Mouse (Mus musculus): ENCODE measurements around the gene Acvr1.

Acvr1 gene

DNA sequence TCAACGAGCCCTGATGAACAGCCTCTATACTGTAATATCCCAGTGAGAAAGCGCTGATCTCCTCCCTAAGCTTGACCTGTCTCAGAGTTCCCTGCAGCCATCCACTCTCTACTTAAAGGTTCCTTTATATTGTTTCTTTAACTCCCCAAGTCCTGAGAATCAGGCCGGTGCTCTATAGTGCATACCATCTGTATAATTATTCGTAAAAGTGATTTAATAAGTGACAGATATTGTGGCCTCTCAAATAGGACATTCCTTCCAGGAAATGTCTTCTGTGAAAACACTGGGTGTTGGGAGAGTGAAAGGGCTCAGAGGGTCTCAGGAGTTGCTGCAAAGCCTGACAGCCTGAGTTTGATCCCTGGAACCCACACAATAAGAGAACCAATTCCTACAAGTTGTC, 88.8 kb downstream of the Acvr1 start:
- DNase-seq (ENCODE audit: low spot score) = no peak

DNA sequence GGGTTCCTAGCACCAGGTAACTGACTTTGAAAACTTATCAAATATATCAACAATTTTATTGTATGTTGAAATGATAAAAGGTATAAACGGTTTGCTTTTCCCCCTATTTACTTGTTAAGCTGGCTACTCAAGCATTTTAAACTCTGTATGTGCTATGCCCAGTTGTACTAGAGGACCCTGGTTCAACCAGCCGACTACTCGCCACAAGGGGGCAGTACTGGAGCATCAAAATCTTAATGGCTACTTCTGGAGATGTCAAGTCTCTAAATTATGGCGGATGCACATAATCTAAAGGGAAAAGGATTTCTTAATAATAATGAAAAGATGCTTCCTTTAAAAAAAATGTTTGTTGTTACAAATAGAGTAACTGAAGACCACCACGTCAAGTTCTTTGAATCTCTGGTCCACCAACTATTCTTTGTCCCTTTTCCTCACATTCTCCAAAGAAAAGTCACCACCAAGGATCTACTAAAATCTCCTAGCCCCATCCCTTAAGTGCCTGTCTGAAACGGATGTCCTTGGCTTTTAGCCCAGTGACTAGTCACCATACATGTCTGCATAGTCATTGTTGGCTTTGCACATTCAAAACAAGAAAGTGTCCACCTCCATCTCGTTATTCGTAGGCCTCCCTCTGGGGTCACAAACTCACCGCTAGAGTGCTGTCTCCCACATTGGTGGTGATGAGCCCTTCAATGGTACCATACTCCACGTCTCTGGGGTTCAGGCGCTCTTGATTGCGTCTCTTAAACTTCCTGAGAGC, 89.8 kb downstream of the Acvr1 start:
- DNase-seq (ENCODE audit: low spot score) = peak; percentile 92

DNA sequence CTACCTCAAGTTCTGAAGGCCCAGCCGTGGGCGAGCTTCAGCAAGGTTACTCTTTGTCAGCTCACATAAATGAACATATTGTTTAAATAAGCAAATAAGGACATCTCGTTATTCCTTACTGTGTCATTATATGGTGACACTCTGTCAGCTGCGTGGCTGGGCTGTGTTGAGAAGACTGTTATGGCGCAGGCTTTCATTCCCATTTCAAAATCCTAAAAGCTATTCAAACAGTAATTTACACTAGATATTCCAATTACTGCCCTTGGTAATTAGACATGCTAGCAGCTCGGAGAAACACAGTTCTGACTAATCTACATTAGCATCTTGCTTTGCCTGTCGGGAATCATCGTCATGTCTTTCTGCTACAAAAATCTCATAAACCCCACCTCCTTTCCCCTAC, 91.4 kb downstream of the Acvr1 start:
- DNase-seq (ENCODE audit: low spot score) = no peak

DNA sequence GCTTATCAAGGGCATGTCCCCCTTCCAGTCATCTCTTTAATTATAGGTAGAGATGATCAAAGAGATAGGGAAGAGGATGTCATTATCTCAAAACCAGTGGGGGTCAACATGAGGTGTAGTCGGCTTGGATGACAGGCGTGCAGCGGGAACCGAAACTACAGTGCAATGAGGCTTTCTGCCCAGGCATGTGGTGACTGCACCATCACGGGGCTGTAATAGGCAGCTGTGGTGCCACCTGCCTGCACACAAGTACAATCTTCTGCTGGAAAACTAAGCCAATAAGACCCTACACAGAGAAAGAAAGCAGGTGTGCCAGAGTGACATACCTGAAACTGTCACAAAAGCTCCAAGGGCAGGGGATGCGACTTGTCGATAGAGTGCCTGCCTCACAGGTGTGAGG, 96.7 kb downstream of the Acvr1 start:
- no peak for DNase-seq (ENCODE audit: low spot score)

DNA sequence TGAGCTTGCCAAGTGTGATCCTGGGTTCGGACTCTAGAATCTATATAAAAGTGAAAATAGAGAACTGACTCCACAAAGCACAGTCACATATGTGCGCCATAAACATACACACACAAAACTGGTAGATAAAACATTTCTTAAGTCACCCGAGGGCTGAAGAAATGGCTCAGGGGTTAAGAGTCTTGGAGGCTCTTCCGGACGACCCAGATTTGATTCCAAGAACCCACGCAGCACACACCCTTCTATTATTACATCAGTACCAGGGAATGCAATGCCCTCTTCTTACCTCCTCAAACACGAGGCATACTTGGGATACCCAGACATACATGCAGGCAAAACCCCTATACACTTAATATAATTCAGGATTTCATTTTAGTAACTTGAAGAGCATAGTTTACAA, 97.1 kb downstream of the Acvr1 start, which contains the start of gene Gm17409:
Gm17409 (plus strand) TSS at position 301 of the 400 bp plus-strand sequence.
- DNase-seq (ENCODE audit: low spot score) = no peak

DNA sequence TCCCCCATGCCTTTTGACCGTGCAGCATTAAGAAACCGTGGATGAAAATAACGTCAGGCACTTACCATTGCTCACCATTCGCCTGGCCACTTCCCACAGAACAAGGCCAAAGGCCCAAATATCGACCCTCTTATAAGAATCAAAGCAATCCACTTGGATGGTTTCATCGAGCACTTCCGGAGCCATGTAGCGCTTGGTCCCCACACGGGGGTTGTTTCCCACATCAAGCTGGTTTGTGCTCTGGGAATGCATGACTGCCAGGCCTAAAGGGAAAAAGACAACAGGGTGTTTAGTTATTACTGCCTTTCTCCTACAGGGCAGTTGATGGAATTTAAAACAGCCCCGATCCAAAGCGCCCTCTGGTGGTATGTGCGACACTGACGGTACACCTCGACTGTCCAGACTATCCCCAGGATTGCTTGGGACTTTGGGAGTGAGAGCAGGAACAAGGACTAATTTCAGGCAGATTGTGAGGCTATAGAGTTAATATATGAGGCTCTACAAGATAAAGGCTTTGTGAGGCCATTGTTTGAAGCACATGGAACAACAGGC, 108.1 kb downstream of the Acvr1 start:
- DNase-seq (ENCODE audit: low spot score) = peak; percentile 65

DNA sequence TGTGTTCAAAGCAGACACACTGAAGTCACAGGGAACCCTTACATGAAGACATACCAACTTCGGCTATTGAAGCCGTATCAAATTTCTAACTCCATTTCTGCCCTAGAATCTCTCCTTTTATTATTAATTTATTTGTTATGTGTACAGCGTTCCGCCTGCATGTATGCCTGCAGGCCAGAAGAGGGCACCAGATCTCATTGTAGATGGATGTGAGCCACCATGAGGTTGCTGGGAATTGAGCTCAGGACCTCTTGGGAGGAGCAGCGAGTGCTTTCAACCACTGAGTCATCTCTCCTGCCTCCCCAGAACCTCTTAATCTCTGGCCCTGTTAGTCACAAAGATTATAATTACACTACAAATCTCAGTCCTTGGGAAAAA, 109.5 kb downstream of the Acvr1 start:
- no peak for DNase-seq (ENCODE audit: low spot score)

DNA sequence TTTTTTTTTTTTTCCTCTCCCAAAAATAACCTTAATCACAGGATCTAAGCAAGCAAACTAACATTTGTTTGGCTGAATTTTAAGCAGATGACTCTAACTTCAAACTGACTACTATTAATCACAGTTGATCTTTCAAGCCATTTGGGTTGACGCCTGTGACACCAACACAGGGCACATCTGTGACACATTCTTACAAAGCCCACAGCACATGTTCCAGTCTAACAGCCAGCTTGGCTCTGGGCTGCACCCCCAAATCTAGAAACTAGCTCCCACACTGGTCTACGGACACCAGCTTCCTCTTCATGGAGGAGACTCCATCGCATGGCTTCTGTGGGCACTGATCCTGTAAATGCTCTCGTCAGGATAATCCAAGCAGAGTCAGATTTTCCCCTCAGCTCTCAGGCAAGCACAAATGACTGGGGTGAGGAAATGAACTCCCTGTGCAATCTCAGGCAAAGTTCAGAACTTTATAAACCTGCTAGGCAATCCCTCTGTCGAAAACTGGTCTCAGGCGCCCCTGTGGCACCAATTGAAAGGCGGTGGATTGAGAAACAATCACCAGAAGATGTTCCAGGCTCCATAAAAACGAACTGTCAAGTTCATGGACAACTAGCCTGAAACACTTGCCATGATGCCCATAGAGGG, 110.0 kb downstream of the Acvr1 start:
- peak; percentile 22 for DNase-seq (ENCODE audit: low spot score)

DNA sequence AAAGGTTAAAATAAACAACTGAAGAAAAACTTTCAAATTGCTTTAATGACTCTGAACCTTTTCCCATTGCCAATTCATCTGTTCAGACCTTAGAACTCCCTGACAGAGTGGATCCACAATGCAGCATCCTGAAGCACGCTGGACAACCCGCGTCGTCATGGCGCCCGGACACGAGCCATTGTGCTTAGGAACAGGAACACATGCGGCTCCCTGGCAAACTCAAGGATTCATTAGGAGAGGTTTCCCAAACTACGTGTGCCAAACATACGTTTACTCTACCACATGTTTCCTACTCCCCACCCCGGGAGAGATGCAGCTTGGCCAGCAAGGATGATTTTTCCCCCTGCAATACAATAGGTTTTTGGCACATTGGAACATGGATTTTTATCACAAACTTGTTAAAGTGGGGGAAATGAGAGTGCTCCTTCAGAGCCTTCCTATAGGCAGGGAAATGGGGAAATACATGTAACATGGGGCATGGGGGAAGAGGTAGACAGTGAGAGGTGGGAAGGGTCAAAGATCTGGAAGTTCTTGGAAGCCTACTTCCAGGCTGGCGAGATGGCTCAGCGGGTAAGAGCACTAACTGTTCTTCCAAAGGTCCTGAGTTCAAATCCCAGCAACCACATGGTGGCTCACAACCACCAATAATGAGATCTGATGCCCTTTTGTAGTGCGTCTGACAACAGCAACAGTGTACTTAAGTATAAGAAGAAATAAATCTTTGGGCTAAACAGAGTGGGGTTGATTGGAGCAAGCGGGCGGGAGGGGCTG, 112.7 kb downstream of the Acvr1 start:
- DNase-seq (ENCODE audit: low spot score) = no peak

DNA sequence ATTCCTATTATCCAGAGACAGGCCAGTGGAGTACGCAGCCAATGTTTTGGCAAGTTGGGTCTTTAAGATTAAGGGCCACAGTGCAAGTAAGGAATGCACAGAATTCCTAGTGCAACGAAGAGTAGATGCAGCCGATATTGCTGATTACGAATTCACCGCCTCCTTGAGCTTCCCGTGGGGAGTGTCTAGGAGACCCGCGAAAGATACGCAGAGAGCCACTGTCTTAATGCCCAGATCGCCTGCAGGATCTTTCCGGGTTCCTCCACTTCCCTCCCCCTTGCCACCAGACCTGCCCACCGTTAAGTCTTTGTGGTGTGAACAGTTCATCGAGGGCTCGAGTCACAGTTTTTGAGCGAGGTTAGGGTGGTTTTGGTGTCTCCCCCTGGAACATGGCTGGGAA, 120.0 kb downstream of the Acvr1 start:
- DNase-seq (ENCODE audit: low spot score) = no peak

DNA sequence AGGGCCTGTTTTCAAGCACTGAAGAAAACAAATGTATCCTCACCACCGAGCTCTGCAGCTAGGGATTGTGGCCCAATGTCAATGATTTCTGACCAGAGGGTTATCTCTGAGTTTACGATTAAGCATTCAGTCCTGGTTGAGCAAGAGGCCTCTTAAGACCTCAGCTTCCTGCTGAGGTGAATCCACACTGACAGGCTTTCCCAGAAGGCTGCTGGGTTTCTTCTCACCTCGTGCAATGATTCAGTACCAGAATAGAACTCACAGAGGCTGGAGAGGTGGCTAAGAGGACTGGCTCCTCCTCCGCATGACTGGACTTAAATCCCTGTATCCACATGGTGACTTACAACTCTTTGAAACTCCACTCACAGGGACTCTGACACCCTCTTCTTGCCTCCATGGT, 123.8 kb downstream of the Acvr1 start:
- DNase-seq (ENCODE audit: low spot score) = no peak

DNA sequence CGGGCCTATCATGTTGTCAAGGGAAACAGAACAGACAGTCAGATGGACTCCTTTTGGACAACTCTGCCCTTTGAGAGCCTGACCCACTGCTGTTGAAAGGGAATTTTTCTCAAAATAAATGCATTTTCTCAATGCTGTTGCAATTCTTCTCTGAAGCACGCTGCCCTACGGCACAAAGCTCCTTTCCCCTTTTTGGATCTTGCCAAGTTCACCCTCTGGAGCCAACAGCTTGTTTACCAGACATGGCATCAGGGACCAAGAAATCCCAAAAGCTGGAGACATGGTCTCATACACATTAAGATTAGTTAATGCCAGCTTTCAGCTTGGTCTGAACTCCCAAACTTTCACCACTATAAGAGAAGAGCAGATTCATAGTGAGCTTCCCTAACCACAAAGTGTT, 130.0 kb downstream of the Acvr1 start:
- no peak for DNase-seq (ENCODE audit: low spot score)

DNA sequence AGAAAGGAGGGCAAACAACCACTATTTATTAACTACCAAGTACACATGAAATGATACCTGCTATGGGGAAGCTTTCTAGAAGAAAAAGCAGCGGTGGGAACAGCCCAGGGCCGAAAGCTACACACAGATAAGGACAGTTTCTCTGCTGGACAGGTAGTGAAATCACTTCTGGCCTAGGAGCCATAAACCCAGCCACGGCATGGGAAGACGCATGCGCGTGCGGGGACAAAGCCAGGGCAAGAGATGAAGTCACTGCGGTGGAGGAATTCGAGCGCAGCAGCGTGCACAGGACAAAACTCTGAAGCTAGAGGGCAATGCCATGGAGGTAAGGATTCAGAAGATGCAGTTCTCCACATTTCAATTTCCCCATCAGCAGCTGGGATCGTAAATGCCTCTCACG, 131.4 kb downstream of the Acvr1 start:
- DNase-seq (ENCODE audit: low spot score) = no peak

DNA sequence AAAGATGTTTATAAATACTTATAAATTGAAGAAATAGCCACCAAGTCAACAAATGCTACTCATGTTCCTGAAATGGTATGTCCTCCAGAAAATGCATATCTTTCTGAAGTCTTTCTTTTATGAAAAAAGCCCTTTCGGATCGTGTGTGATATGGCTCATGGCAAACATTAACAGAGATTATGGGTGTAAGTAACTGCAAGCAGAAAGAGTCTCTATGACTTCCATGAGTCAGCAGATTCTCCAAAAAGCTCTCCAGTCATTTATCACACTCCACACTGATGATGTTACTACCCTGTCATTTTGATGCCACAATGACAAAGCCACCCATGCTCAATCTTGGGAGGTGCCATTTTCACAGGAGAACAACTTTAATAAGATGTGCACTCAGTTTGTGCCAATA, 132.5 kb downstream of the Acvr1 start:
- DNase-seq (ENCODE audit: low spot score) = no peak

DNA sequence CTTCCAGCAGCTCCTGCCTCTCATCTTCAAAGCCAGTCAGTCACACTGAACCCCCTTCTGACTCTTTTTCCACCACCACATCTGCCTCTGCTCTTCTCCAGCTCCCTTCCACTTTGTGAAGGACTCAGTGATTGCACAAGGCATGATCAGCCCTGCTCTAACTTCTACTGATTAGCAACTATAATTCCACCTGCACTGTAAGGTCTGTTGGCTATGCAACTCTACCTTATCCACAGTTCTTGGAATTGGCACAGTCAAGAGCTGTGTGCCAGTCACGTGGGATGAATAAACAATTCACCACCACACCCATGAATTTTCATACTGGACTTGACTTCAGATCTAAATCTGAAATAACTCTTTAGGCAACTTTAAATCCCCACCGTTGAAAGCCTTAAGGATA, 133.6 kb downstream of the Acvr1 start:
- no peak for DNase-seq (ENCODE audit: low spot score)

DNA sequence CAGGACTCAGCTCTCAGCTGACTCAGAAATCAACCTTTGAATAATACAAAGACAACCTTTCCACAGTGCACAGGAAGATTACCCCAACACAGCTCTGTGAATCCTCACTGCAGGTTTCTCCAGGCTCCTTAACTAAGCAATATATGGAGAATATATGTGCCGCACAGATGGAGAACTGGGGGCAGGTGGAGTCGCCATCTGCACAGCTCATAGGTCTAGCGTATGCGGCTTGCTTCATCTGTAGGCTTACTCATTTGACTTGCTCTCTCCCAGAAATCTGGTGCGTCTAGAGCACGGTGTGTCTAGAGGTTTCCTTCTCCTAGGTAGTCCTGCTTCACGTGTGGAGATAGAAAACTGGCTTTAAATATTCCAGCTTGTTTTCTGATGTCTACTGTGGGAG, 134.7 kb downstream of the Acvr1 start:
- peak; percentile 67 for DNase-seq (ENCODE audit: low spot score)

DNA sequence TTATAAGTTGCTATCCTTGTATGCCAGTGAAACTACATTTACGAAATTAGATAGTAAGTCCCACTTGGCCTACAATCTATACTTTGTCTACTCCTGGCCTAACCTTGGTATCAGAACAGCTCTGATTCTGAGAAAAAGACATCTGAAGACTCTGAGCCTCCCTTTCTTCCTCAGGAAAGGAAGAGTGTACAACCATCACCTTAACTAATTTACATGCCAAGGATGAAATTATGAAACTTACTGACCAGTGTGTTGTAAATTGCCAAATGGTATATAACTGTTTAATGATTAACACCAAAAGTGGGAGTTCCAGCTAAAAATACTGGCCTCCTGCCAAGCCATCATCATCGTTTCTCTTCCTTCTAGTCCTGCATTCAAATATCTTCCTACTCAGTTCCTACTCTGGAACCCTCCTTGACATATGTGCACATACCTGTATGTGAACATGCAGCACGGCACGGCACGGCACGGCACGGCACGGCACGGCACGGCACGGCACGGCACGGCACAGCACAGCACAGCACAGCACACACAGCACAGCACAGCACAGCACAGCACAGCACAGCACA, 141.4 kb downstream of the Acvr1 start:
- DNase-seq (ENCODE audit: low spot score) = no peak

DNA sequence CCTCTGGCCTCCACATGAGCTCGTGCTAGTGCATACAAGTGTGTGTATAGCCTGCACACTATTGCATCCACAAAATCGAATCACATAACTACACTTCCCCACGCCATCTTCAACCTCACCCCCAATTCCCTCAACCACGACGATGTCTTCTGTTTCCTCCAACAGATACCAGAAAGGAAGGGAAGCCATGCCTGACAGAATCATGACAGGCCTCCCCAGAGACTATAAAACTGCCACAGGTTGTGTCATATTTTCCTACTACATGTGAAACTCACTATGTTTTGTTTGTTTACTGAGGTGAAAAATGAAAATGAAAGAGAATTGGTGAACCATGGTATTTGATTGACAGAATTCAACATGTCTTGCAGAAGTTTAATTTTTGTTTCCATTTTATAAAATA, 143.6 kb downstream of the Acvr1 start:
- no peak for DNase-seq (ENCODE audit: low spot score)

DNA sequence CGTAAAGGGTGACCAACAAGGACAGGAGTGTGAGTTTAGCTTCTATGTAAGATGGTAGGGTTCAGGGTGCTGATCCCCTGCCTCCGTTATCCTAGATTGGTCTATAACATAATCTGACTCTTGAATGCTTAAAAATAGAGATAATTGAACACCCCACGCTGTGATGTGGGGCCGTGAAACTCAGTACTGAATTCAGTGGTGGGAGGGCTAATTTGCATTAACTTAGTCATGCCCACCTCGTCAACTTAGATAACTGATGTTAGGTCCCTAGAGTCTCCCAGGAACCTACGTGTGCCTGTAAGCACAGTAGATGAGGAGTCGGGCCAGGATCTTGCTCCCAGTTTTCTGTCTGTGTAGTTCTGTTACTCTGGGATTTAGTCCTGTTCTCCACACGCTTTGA, 147.4 kb downstream of the Acvr1 start:
- DNase-seq (ENCODE audit: low spot score) = no peak

DNA sequence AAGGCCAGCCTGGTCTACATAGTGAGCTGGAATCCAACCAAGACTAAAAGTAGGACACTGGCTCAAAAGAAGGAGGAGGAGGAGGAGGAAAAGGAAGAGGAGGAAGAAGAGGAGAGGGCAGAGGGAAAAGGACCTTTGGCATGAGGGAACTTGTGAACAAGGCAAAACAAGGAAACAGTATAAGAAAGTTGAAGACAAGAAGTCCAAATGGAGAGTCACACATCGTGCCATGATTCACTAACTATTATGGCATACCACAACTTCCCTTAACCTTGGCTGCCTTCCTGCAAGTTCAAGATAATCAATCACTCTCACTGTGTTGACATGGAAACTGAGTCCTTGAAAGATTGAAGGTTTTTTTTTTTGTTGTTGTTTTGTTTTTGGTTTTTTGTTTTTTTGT, 148.8 kb downstream of the Acvr1 start:
- DNase-seq (ENCODE audit: low spot score) = no peak

DNA sequence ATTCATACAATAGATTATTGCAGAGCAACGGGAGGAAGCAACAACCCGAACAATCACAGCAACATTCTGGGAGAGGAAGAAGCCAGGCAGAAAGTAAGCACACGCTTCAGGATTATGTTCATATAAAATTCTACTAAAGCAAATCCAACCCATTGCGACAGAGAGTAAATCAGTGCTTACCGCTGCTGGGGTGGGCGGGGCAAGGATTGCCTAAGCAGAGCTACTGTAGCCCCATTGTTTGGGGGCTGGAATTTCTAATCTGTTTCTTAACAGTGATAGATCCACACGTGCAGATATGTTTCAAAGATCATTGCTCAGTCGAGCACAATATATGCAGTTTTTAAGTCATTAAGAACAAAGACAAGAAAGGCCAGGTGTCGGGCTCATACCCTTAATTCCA, 149.3 kb downstream of the Acvr1 start:
- no peak for DNase-seq (ENCODE audit: low spot score)

DNA sequence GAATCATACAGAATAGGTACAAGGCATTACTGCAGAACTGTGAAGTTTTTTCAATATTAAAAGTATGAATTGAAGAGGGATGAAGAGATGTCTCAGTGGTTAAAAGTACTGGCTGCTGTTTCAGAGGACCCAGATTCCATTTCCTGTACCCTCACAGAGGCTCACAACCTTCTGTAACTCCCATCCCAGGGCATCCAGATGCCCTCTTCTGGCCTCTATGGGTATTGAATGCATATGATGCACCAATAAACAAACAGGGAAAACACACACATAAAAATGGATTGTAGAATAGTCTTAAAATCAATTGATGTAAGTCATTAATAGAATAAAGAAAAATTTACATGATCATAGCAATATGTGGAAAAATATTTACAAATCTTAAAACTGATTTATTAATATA, 151.9 kb downstream of the Acvr1 start:
- no peak for DNase-seq (ENCODE audit: low spot score)
